Mouse (Mus musculus) spleen, adult 2 months (tissue): ENCODE results near the gene Tcea2.

Experiments used
- CTCF ChIP-seq: fragments of 200-500 bp; IDR thresholded peaks from 2 replicates; pipeline ENCODE4 v1.5.1; 2011; ENCODE audit warnings: mild to moderate bottlenecking, inconsistent platforms; ENCODE audit not compliant: insufficient read depth, insufficient read length, insufficient replicate concordance; ENCODE audit errors: extremely low read depth
- POLR2A ChIP-seq: fragments of 200-500 bp; IDR thresholded peaks from 2 replicates; pipeline ENCODE4 v1.6.1; 2011; ENCODE audit warnings: low read depth, low read length, inconsistent platforms

GRCm38 (mm10) chr2:181673501-181673900 is 6.6 kb upstream of the Tcea2 start:
- no peak for TF ChIP-seq CTCF
- no peak for TF ChIP-seq POLR2A
